Mouse (Mus musculus) urinary bladder, adult 18-20 months (tissue): ENCODE measurements at regions not wholly inside any gene's neighbourhood (a gene's known extent, or its start where the extent isn't known, plus 50 kb on each side); places are given as distances from the start of the nearest gene placed in this dataset.

Experiments used
- DNase-seq, 2 experiments: peaks; one replicate each; pipeline ENCODE4 v3.0.0; 2022; ENCODE audit warnings: low spot score in 2 of 2, mixed read lengths in 2 of 2

DNA sequence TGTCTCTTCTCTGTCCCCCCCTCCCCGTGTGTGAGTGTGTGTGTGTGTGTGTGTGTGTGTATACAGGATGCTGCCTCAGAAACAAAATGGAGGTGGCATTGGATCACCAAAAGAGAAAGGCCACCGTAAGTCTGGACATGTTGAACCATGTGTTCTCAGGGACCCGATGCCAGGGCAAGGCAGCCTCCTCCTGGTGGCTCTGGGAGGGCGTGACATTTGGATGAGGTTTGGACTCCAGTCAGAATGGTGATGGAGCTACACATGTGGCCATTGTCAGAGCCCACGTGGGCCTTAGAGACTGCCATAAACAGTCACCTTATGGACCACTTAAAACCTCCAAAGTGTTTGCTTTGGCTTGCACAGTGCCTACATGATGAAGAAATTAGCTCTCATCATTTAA is 80.0 kb downstream of the Efnb1 start:
- DNase-seq = no peak

DNA sequence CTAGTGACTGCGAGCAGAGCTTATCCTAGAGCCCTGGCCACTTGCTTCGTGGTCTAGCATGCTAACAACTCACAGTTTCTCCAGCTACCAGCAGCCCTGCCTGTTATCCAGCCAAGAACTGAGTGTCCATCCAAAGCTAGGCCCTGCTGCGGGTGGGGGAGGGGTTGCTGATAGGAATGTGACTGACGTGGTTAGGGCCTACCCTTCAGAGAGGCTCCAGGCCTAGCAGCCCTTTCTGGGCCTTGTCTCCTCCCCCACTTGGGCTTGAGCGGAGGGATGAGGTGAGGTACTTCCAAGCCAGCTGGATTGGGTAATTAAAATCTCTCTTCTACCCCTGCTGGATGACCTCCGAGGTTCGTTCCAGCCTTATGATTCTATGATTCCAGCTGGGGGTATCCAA is 79.2 kb downstream of the Efnb1 start:
- no peak for DNase-seq

DNA sequence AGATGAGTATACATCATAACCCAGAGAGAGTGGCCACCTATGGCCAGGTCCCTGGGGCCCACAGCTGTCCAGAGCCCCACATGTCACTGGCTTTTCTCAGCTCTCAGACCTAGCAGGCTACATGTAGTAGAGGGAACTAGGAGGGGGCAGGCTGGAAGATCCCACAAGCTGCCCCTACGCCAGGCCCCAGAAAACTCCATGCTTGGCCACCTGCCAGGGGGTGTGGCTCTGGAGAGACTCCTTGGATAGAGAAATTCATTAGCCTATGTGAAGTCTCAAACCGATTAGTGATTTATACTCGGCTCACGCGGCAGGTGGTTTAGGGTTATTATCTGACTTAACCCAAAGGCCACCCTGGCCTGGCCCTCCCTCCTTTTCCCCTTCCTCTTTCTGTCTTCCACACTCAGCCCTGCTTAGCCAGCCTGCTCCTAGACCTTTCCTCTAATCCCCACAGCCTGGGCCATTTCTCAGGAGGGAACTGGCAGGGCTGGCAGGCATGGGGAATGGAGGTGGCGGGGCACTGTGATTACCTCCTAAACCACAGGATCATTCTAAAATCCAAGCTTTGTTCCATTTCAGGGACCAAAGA is 77.7 kb downstream of the Efnb1 start:
- DNase-seq = no peak

DNA sequence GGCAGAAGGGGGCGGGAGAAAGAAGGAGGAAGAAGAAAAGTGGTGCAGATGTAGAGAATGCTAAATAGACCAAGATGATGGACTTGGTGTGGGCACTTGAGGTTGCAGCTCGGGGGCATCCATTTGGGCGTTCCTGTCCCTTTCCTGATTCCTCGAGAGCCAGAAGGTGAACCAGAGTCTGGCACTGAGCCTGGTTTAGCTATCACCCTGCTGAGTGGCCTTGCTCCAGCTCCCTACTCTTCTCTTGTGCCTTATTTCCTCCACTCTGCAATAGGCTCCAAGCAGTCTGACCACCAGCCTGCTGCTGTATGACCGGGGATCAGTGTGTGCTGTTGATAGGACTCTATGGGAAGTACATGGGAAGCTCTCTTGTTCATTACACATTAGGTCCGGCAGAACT is 68.1 kb downstream of the Efnb1 start:
- no peak for DNase-seq

DNA sequence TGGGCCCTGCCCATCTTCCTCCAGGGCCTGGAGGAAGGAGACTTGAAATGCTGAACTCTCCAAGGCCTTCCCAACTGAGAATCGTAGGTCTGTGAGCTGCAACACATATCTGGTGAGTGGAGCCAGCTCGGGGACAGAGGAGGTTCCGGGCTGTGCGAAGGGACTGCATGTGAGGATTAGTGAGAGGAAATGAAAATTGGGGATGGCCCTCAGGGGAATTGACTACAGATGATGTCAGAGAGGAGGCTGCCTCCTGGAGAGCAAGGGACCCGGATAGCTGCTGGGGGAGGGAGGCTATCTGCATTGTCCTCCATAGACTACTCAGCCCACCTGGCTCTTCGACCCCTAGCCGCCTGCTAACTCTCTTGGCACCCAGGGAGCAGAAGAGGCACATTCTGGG is 65.2 kb downstream of the Efnb1 start:
- DNase-seq = no peak

DNA sequence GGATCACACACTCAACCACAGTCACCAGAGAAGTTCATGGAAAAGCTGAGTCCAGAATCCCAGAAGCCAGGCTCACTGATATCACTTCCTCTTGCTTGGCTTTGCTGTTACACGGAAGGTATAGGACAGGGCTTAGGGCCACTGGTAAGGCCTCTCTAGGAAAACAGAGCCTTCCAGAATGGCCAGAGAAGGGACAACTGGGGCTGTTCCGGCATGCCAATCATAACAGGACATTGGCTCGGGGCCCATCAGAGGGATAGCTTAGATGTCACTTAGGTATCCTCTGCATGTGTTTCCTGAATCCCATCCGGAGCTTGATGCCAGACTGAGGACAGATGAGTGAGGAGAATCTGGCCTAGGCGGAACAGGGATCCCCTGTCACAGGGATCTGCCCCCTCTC is 63.7 kb downstream of the Efnb1 start:
- no peak for DNase-seq

DNA sequence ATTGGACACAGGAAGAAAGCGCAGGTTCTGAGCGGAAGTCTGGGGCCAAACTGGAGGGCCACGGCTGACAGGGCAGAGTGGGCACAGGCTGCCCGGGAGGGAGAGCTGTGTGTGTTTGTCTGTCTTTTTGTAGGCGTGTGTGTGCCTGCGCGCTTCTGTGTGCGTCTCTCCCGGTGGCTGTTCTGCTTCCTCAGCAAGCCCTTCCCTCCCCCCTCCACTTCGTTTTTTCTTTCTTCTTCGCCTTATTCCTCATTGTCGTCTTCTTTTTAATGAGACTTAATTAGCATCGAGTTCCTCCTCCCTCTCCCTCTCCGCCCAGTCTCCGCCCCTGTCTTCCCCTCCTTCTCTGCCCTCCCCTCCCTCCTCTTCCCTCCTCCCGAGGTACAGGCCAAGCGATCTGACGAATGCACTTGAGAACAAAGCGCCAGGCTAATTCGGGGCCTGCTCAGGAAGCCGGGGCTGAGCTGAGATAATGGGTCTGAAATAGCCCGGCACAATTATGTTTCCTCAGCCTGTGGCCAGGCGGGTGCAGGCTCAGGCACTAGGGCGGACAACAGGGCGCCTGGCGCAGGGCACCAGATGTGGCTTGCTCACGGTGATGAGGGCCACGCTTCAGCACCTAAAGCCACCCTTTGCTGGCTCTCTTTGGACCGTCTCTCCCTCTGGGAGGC is 63.2 kb downstream of the Efnb1 start:
- peak; percentile 20 to 65 for DNase-seq
